Mouse (Mus musculus): ENCODE measurements around the gene Fam222a.
A peak's percentile ranks its signal among the peaks of the same experiment; 100 is the strongest.

Fam222a gene

DNA sequence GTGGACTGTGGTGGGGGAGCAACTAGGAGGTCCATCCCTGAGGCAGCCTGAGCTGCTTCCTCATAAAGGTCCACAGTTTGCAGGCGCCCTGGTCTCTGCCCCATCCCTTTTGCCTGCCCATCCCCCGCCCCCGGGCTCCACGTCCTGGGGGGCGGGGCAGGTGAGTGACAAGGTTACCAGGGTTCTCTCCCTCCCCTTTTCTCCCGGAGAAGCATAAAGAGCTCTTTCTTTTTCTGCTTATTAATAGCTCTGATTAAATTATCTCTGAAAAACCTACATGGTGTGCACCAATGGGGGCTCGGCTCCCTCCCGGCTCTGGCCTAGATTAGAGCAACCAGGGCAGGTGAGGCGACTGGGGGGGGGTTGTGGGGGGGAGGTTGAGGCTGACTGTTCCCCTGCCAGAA lies 7.3 kb upstream of the Fam222a start:
- no peak for DNase-seq

DNA sequence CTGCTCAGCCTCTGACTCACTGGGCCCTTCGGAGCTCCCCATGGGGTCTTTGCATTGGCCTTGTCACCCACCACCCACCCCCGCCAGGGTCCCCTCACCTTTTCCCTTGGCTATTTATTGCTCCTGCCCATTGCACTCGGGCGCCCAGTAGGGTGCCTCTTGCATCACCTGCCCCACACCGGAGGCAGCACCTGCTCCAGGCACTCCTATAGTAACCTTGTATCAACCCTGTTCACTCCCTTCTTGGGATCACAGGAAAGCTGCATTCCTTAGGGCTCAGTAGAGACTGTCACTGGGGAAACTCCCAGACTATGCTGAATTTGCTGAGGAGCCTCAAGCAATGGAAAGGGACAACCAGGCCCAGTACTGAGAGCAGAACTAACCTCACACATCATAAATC lies 6.9 kb upstream of the Fam222a start:
- no peak for DNase-seq

DNA sequence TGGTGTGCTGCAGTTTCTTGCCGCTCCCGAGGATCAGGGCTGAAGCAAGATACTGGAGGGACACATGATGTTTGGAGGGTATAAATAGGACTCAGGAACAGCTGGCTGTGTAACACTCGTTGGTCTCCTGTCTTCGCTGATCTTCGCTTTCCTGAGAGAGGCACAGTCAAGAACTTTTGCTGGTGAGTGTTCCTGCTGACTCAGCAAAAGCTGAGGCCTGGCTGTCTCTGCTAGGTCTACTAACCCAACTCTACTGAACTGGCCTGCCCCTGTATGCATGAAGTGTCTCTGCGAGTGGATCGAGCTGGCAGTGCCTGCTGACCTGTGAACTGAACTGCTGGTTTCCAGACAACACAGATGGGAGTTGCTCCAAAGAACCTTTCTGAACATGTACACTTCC lies 3.8 kb upstream of the Fam222a start:
- no peak for DNase-seq

DNA sequence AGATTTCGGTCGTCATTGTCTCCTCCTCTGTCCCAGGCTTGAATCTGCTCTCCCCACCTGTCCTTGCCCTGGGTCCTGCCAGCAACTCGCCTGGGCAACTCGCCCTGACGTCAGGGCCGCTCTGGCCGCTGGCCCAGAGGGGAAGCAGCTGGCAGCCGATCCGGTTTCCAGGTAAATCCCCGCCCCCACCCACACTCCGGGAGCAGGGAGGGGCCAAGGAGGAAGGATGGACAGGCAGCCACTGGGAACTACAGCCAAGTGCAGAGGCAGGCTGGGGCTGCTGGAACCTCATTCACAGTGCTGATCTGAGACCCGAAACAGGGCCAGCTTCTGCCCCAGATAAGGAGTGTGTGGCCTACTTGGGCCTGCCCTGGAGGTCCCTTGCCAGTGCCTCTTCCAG lies 2.5 kb upstream of the Fam222a start:
- DNase-seq: peak; percentile 82 to 91

DNA sequence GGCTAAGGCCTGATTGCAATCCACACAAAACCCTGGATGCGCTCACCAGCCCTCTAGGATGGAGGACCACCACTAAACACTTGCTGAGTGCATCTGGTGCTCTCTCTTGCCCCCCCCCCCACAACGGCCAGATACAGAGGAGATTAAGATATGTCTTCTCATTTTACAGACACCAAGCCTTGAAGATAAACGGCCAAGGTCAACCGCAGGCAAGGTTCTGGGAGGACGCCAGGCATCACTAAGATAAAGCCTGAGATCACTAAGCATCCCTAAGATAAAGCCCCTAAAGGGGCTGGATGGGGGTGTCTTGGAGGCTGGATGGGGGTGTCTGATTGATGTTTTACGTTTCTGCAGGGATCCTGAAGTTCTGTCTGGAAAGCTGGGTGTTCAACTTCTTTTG lies 2.1 kb upstream of the Fam222a start:
- DNase-seq: no peak

DNA sequence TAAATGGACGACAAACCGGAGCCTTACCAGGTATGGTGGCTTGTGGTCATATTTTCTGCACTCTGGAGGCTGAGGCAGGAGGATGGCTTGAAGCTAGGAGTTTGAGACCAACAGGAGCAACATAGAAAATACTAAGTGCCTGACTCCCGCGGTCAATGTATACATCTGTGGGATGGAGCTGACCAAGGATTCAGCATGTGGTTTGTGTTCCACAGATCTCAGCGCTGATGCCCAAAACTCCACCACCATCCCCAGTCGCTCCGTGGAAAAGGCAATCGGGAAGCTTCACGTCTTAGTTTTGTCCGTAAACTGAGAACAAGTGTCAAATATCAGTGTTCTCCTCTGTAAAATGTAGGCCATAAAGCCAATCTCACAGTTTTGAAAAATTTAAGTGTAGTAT lies 1.4 kb upstream of the Fam222a start:
- no peak for DNase-seq

DNA sequence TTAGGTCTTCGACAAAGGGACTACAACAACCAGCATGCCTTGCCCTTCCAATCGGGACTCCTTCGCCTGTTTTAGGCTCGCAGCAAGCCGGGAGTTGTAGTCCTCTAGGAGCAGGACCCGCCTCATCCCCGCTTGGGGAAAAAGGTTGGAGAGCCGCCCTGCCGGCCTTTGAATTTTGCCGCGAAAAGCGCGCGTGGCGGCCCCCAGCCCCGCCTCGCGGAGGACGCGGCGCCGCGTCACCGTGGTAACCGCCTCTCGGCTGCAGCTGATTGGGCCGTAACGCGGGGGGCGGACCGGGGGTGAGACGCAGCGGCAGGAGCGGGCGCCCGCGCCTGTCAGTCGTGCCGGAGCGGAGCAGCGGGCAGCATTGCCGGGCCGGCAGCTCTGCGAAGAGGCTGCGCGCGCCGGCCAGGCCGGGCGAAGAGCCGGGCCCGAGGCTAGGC lies 720 bp upstream of the Fam222a start:
- peak; percentile 95 to 96 for DNase-seq

DNA sequence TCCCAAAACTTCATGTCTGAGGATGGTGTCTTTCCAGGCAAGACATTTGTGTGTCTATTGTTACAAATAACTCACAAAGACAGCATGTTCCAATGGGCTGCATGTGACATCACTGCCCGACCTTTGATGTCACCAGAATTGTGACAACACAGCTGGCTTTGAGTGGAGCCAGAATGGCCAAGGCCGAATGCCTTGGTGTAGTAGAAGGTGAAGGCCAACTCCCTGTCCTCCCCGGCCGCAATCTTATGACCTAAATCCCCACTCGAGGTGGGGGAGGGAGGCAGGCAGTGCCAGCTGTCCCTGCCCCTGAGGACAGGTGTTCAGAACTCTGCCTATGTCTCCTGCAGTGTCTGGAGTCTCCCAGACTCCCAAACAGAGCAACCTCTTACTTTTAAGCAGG lies 1.0 kb downstream of the Fam222a start:
- DNase-seq: peak; percentile 47 to 72

DNA sequence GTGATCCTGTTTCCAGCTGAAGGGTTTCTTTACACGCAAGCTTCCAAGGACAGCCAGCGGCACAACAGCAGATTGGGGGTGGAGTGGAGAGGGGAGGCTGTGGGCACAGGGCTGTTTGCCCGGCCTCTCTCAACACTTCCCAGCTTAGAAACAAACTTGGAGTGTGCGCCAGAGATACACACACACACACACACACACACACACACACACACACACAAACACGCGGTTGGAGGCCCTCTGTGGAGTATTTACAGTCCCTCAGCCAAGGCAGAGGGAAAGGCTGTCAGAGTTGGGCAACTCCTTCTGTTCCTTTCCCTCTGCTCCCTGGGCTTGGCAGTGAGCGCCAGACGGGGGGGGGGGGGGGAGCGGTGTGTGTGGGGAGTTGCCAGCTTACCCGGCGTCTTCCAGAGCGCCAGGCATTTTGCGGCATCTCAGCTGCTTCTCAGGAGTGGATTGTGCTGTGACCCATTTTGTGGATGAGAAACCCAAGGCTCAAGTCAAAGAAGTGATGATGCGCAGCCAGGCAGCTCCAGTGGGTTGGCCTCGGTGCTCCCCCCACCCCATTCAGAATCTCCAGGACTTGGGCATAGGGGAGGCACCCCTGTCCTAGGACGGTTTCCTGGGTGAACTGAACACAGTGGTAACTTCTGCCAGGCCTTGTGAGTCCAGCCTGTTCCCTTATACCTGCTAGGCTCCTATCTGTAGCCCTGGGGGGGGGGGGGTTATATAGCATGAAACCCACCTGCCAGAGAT lies 2.3 kb downstream of the Fam222a start:
- DNase-seq: peak; percentile 84 to 89

DNA sequence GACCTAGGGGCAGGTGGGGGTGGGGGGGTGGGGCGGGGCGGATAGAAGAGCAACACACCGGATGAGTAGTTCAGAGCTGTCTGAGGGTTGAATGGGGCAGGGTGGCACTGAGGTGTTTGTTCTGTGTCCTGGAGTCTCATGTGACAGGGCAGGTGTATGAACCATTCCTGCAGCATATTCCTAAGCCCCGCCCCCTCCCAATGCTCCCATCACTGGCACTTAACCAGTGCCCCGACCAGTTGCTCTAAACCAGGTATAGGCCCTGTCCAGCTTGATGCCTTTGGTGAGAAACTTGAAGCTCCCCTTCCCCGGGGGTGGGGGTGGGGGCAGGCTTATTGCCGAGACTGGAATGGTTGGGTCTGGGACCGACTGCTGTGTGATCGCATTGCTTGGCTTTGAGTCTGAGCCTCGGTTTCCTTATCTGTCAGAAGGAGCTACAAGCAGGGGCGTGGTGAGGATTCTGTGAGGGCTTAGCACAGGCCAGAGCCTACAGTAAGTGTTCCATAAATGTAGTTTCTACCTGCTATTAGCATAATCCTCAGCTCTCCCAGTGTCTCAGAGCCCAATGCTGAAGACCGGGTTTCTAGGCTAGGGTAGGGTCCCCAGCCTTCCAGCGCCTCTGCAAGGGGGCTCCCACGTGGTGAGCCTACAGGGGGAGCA lies 3.1 kb downstream of the Fam222a start:
- peak in 1 of 2 experiments; percentile 59 for DNase-seq

DNA sequence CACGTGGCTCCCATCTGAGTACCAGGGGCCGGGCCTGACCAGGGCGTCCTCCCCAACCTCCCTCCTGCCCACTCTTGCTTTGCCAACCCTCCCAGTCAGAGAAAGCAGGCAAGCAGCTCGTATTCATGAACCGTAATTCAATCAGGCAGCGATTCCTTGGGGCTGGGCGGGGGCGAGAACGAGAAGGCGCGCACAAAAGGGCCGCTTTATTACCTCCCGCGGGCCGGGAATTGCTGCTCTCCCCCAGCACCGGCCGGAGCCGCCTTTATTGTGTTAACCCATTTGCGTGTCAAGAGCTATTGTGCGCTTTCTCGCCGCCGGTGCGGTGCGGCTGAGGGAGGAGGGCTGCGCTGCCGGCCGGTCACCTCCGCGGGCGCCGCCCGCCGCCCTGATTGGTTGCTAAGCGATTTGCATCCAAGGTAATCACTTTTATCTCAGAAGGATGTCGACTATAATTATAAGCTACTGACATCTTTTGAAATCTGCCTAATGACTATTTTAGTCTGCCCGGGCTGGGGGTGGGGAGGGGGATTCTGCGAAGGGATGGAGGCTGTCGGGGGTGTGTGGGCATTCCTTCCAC lies 3.7 kb downstream of the Fam222a start:
- DNase-seq: peak in 1 of 2 experiments; percentile 29

DNA sequence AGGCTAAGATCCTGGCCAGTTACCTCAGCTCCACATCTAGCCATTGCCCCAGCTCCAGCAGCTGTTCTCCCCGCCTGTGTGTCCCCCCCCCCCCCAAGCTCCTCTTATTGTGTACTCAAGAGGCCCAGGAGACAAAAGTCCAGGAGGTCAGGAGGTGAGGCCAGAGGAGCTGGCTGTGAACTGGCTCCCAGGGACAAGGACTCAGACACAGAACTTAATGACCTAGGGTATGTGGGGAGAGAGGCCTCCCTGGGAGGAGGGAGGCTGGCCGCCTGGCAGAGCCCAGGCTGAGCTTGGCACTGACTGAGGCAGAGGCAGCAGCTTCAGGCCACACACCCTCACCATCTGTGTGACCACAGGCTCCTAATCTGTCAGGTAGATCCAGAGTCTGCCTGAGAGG lies 5.2 kb downstream of the Fam222a start:
- DNase-seq: peak in 1 of 2 experiments; percentile 54

DNA sequence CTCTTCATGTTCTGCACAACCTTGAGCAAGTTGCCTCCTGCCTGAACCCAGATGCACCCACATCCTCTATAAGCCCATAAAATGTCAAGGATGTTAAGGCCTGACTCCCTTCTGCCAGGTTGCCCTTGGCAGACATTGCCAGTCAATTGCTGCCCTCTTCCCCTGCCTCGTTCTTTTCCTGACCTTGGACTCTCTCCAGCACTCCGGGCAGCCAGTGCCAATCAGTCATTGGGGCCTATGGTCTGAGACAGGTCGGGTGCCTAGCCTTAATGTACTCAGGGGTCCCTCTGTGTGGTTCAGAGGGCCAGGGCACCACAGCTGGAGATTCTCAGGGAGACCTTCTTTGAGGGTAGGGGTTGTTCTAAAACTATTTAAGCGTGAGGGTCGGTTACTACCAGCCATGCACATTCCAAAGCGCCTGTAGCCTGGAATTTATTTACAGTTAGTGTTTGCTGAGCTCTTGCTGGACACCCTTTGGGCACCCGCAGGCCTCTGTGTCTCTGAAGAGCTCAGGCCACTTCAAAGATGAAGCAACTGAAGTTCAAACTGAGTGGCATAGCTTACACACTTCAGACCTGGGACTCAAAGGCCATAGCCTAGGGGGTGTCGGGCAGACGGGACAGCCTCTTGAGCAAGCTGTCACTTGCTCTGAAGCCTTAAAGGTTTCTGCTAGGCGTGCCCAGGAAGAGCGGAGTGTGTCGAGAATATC lies 6.3 kb downstream of the Fam222a start:
- DNase-seq: peak; percentile 55 to 79

DNA sequence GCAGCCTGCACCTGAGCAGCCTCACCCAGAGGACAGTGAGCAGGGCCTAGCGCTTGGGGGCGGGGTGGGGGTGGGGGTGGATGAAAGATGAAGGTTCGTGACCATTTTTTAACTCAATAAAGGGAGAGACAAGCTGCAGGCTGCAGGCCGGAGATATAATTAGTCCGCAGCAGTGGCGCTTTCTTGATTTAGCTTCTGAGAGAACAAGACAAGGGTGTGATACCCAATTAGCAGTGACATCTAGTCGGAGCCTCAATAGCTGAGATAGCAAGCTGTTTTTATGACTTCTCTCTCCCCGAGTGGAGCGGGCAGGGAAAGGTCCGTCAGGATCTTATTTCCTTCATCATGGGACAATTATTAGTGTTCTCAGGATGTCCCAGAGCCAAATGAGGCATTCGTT lies 7.2 kb downstream of the Fam222a start:
- DNase-seq: no peak

DNA sequence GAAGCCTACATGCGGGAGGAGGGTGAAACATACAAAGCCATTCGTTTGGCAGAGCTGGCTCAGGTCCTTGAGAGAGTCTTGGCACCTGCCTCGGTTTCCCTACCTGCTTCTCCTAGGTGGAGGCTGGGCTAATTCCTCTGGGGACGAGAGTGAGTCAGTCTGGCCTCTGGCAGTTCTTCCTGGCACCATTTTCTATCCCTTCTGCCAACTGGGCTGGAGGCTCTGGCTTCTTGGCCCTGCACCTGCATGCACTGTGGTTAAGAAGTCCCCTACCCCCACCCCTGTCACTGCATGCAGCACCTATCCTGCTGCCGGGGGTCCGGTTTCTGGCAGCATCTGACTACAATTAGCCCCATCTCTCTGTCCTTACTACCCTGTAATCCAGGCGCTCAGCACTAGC lies 7.7 kb downstream of the Fam222a start:
- DNase-seq: no peak

DNA sequence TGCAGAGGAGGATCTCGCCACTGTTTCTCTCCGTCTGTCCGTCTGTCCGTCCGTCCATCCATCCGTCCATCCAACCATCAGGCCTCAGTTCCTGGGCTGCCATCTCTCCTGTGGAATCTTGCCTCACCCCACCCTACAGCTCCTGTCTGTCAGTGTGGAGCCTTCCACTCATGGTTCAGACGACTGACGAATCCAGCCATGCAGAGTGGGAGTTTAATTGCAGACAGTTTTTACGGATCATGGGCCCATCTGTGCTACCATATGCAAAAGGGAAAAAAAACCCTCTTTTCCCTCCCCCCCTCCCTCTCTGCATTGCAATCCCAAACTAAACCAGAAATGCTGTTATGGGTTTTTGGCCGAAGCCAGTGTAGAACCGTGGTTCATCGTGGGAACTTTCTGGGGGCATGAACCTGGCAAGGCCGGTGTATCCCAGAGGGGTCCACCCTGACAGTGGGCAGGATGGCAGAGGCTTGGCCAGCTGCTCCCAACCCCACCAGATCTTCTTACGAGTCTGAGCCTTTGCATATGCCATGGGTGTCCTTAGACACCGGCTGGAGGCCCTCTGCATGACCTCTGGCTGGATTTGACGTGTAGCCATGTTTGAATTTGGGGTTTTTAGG lies 8.3 kb downstream of the Fam222a start:
- no peak for DNase-seq

DNA sequence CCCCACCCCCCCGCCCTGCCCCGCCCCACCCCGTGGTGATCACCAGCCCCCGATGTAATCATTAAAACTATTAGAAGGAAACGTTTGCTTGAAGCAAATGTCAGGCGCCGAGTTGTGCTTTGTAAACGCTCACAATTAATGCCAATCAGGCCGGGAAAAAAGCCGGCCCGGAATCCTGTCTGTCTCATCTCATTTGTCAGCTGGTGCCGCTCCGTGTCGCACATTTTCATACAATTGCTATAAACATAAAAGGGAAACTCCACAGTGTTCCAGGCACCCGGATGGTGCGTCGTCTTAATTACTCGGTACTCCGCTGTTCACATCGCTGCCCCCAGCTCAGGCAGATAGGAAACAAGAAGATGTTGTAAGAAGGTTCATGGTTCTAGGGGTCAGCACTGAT lies 10.5 kb downstream of the Fam222a start:
- no peak for DNase-seq

DNA sequence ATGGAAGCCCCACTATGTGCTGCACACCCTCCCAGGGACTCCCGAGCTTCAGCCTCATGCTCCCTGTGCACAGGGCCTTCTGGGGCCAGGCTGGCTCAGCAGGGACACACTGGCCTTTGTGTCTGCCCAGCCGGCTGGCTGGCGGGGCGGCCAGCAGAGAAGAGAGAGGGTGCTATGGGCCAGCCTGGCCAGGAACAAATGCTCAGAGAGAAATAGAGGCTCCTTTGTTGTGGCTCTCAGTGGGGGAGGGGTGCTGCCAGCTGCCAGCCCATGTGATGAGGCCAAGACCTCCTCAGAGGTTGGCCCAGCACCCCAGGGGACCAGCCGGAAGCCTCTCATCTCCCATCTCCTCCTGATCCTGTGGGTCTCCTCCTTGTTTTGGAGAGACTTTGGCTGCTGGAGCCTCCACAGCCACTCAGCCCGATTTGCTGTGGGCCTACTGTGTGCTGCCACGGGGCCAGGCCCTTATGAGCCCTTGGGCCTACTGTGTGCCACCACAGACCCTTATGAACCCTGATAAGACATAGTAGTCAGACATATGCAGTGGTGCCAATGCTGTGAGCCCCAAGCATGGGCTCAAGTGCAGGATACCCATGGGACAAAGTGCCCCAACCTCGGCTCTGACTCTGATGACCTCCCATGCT lies 12.0 kb downstream of the Fam222a start:
- no peak for DNase-seq

DNA sequence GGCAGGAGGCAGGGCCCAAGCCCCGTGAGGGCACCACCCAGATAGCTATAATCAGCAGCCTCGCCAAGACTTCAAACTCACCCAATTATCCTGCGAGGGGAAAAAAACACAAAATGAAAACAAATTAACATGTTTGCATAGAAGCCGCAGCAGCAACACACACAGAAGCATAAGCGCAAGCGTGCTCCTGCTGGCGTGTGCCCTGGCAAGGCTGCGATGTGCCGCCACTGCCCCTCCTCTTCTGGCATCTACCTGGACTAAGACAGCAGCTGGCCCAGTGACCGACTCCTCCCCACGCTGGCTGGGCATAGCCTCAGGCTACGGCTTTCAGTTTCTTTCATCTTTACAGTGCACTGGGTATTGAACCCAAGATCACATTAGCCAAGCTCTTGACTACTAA lies 13.7 kb downstream of the Fam222a start:
- DNase-seq: peak in 1 of 2 experiments; percentile 43

DNA sequence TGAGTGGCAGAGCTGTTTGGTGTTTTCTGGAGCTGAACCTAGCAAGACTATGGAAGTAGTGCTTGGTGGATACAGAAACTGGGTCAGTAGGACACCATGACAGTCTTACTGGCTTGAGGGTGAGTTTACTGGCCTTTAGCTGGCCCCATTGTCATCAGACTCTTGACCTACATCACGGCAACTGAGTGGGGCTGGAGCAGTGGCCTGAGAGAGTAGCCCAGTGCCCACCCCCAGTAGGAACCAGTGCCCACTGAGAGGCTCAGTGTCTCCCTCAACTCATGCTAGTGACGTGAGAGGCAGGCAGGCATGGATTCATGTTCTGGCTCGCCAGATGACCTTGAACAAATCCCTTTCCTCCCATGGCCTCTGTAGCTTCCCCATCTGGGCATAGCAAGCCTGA lies 15.2 kb downstream of the Fam222a start:
- DNase-seq: no peak

DNA sequence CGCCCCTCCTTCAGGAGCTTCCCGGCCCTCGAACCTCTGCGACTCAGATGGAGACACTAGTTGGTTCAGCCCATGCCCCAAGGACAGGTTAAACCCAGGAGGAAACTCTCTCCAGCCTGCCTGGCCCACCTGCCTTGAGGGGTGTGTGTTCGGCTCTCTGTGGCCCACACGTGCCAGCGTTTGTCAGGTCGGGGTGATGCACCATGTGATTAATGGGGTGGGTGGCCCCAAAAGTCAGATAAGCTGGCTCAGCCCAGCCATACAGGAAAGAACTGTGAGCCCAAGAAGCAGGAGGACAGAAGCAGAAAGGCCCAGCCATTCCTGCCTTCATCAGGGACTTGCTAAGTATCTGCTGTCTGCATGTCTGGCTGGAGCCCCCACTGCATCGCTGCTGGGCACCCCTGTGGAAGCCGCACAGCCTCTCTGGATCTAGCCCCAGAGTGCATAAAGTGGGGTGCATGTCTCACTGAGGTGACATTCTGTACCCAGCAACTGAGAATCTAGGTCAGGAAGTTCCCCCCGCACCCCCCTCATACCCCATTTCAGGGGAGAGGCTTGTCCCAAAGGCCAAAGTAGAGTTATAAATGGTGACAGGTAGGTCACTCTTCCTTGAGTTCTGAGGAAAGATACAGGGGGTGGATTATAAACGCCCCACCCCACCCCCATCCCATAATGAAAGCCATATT lies 15.8 kb downstream of the Fam222a start:
- DNase-seq: no peak
